Mouse (Mus musculus) midbrain, embryonic 15.5 days (tissue): ENCODE data around the gene Tbc1d10c. TPM values are rescaled to one million over a fixed set of nuclear protein-coding genes. Genes with fewer than 3 reads are reported as not detected.
A peak's percentile ranks its signal among the peaks of the same experiment; 100 is the strongest.

Experiments
- ATAC-seq: fragments of 200-750 bp; cut with Nextera tagmentation; replicated peaks from 2 replicates; pipeline ENCODE4 v1.8.0; 2017; ENCODE audit warnings: moderate TSS enrichment
- H3K27ac ChIP-seq: fragments of 300-500 bp; sonication (generic); 2 replicates; pipeline ENCODE4 v1.5.1; 2015; ENCODE audit warnings: mild to moderate bottlenecking, inconsistent platforms
- H3K27me3 ChIP-seq: fragments of 300-500 bp; sonication (generic); replicated peaks from 2 replicates; pipeline ENCODE4 v1.6.1; 2015; ENCODE audit warnings: inconsistent platforms
- H3K36me3 ChIP-seq: fragments of 300-500 bp; sonication (generic); replicated peaks from 2 replicates; pipeline ENCODE4 v1.6.1; 2015; ENCODE audit warnings: inconsistent platforms
- H3K4me1 ChIP-seq: fragments of 300-500 bp; sonication (generic); 2 replicates; pipeline ENCODE4 v1.6.1; 2015; ENCODE audit warnings: inconsistent platforms
- H3K4me2 ChIP-seq: fragments of 300-500 bp; sonication (generic); 2 replicates; pipeline ENCODE4 v1.6.1; 2015; ENCODE audit warnings: inconsistent platforms, mild to moderate bottlenecking, moderate library complexity
- H3K4me3 ChIP-seq: fragments of 300-500 bp; sonication (generic); 2 replicates; pipeline ENCODE4 v1.5.1; 2015; ENCODE audit warnings: mild to moderate bottlenecking, inconsistent platforms
- H3K9ac ChIP-seq: fragments of 300-500 bp; sonication (generic); 2 replicates; pipeline ENCODE4 v1.6.1; 2015; ENCODE audit warnings: mild to moderate bottlenecking, inconsistent platforms
- H3K9me3 ChIP-seq: fragments of 300-500 bp; sonication (generic); 2 replicates; pipeline ENCODE4 v1.6.1; 2016; ENCODE audit warnings: inconsistent platforms
- WGBS: fragments of 180-500 bp; shearing (Covaris S2); methylation state at CpG from one replicate; pipeline ENCODE4 v1.1.7; 2015; ENCODE audit warnings: mixed read lengths; 5-methylcytosine and 5-hydroxymethylcytosine counted together
- polyA plus RNA-seq: library from polyadenylated mRNA; unstranded; fragments of >200 nt; fragmentation: Nextera tagmentation; extraction: Ambion mirVana; gene quantifications from 2 replicates; pipeline ENCODE4 v1.2.1, GENCODE M21; 2015

Gene Tbc1d10c
- polyA plus RNA-seq, 1 experiment from 2014 or later, result 0.93 TPM

DNA sequence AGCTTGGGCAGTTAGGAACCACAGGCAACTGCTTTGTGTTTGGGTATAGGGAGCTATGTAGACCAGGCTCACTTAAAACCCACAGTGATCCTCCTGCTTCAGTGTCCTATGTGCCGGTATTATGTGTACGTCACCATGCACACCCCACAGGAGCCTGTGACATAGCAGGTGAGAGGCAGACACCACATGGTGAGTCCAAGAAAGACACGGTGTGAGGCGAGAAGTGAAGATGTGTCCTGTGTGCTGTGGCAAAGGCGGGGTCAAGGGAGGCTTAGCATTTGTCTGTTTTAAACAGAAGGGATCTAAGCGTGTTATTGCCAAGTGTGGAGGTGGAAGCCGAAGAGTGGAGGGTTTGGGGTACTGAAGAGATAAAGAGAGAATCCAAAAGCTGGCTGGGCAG is 35.7 kb upstream of the Tbc1d10c start:
- H3K4me3 ChIP-seq, result no peak overlapping the region
- 90% methylated on average over 7 of the region's 7 CpGs for WGBS
- H3K9me3 ChIP-seq, result no peaks in the 10 kb centered on the region
- H3K27ac ChIP-seq, result no peak overlapping the region
- H3K4me2 ChIP-seq, result no peak overlapping the region
- peaks cover 12% of the 10 kb centered on the region; the same call in 1 of the 2 replicates for H3K27me3 ChIP-seq
- no peak for ATAC-seq
- H3K9ac ChIP-seq, result no peak overlapping the region
- peaks cover 4% of the 10 kb centered on the region for H3K4me1 ChIP-seq
- H3K36me3 ChIP-seq, result no peaks in the 10 kb centered on the region

DNA sequence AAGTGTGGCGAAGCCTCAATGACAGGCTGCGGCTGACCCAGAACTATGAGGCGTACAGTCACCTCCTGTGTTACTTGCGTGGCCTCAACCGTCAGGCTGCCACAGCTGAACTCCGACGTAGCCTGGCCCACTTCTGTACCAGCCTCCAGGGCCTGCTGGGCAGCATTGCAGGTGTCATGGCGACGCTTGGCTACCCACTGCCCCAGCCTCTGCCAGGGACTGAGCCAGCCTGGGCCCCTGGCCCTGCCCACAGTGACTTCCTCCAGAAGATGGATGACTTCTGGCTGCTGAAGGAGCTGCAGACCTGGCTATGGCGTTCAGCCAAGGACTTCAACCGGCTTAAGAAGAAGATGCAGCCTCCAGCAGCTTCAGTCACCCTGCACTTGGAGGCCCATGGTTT is 31.1 kb upstream of the Tbc1d10c start:
- H3K4me3 ChIP-seq, result no peak overlapping the region
- no peaks in the 10 kb centered on the region for H3K9me3 ChIP-seq
- H3K9ac ChIP-seq, result no peak overlapping the region
- no peak for ATAC-seq
- H3K4me2 ChIP-seq, result no peak overlapping the region
- peaks cover 1% of the 10 kb centered on the region for H3K27me3 ChIP-seq
- H3K36me3 ChIP-seq, result no peaks in the 10 kb centered on the region
- no peaks in the 10 kb centered on the region for H3K4me1 ChIP-seq
- H3K27ac ChIP-seq, result no peak overlapping the region
- 82% methylated on average over 11 of the region's 11 CpGs for WGBS

DNA sequence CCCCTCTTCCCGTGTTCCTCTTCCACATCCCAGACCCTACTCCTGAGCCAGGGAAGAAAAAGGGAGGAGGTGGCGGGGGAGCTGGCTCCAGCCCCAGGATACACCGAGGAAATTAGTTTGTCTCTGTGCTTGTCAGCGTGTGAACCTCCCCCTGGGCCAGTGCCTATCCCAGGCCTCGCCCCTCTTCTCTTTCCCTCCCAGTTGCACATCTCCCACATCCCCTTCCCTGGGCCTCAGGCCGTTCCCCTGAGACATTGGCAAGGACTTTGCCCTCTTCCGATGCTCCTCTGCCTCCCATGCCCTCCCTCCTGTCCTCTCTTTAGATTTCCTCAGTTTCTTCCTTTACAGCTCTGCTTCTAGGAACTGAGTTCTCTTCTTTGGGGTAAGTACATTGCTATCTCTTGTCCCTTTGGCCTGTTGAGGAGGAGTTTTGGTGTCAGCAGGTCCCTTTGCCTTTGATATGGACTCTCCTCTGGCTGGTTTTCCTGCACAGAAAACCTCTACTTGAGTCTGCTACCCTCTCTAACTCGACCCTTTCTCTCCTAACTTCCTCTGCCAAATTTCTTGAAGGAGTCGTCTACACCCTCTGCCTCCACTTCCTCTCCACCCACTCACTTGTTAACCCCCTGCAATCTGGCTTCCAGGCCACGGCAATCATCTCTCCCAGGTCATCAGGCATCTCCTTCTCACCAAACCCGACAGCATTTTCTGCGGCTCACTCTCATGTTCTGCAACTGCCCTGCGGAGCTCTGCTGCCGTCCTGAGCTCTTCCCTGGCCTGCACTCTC is 30.1 kb upstream of the Tbc1d10c start:
- 45% methylated on average over 14 of the region's 14 CpGs for WGBS
- Histone ChIP-seq H3K27me3 (peaks cover 9% of the 10 kb centered on the region), H3K9ac (no peak overlapping the region)

DNA sequence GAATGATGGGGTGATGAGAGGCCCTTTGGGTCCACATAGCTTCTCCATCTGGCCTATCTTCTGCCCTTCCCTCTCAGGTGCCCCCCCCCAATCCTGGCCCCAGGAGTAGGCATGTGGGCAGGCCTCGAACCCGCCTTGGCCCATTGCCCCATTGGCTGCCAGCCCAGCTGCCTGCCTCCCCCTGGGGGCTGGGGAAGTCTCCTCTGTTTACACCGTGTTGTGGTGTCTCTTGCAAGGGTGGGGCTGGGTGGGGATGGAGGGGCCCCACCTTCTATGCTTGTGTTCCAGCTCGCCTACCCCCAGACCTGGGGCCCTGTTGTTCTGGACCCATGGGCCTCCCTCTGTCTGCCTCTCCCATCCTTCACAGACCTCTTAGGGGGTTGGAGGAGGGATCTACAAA is 29.3 kb upstream of the Tbc1d10c start:
- Histone ChIP-seq H3K4me3 (no peak overlapping the region), H3K4me2 (no peak overlapping the region), H3K36me3 (no peaks in the 10 kb centered on the region), H3K9me3 (no peaks in the 10 kb centered on the region), H3K4me1 (peaks cover 5% of the 10 kb centered on the region), H3K9ac (no peak overlapping the region), H3K27me3 (peaks cover 13% of the 10 kb centered on the region), H3K27ac (no peak overlapping the region)
- ATAC-seq, result no peak
- 59% methylated on average over 4 of the region's 4 CpGs for WGBS

More for the DNA sequence above, 30.1 kb upstream of the Tbc1d10c start:
- Histone ChIP-seq H3K27ac (no peak overlapping the region), H3K4me3 (no peak overlapping the region), H3K4me2 (no peak overlapping the region), H3K4me1 (peaks cover 2% of the 10 kb centered on the region; the same call in 1 of the 2 replicates), H3K36me3 (no peaks in the 10 kb centered on the region), H3K9me3 (no peaks in the 10 kb centered on the region)
- no peak for ATAC-seq

DNA sequence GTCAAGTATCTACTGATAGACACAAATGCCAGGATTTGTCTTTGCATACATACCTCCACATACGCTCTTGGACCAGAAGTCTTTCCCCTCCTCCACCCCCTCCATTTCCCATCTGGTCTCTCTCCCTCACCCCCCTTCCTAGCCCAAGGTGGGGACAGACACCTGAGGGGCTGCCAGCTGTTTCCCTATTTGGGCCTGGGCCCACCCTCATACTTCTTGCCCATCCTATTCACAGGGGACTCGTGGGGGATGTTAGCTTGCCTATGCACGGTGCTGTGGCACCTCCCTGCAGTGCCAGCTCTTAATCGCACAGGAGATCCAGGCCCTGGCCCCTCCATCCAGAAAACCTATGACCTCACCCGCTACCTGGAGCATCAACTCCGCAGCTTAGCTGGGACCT is 28.9 kb upstream of the Tbc1d10c start:
- no peaks in the 10 kb centered on the region for H3K9me3 ChIP-seq
- no peak overlapping the region for H3K27ac ChIP-seq
- peaks cover 10% of the 10 kb centered on the region for H3K4me1 ChIP-seq
- H3K36me3 ChIP-seq, result no peaks in the 10 kb centered on the region
- no peak overlapping the region for H3K4me3 ChIP-seq
- H3K27me3 ChIP-seq, result peaks cover 13% of the 10 kb centered on the region
- no peak for ATAC-seq
- H3K9ac ChIP-seq, result no peak overlapping the region
- H3K4me2 ChIP-seq, result no peak overlapping the region
- 81% methylated on average over 6 of the region's 6 CpGs for WGBS

DNA sequence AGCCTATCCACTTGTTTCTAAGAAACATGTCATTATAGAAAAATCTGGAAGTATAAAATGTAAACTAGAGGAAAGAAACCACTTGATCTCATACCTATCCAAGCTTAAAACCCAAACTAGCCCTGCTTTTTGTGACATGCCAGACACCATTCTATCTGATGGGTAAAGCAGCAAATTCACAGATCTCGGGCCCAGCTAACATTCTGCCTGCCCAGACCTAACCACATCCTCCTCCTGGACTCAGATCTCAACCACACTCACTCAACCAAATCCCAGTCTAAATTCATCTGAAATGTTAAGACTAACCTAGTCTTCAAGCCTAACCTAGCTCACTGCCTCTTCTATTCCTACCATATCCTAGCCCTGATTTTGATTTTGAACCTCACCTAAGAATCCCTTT is 27.7 kb upstream of the Tbc1d10c start:
- Histone ChIP-seq H3K9ac (no peak overlapping the region), H3K27ac (no peak overlapping the region), H3K4me2 (no peak overlapping the region), H3K36me3 (no peaks in the 10 kb centered on the region), H3K9me3 (no peaks in the 10 kb centered on the region), H3K27me3 (peaks cover 19% of the 10 kb centered on the region), H3K4me3 (no peak overlapping the region), H3K4me1 (peaks cover 21% of the 10 kb centered on the region)
- ATAC-seq, result no peak
- WGBS, result 79% methylated on average over 1 of the region's 1 CpGs

DNA sequence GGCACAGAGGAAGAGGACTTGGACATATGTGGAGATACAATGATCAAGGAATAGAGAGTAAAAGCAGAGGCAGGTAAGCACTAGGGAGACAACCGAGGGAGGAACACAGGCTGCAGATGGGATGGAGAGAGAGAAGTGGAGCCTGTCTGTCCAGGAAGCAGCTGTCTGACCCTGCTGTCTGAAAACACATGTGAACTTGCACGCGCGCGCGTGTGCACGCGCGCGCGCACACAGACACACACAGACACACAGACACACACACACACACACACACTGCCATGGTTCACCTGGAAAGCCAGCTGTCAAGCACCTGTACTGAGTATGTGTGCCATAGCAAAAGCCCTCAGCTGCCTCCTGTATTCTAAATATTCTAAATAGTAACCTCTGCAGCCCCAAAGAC is 27.2 kb upstream of the Tbc1d10c start:
- H3K27me3 ChIP-seq, result peaks cover 24% of the 10 kb centered on the region
- no peak overlapping the region for H3K27ac ChIP-seq
- H3K4me3 ChIP-seq, result no peak overlapping the region
- no peaks in the 10 kb centered on the region for H3K9me3 ChIP-seq
- peaks cover 24% of the 10 kb centered on the region for H3K4me1 ChIP-seq
- no peak overlapping the region for H3K9ac ChIP-seq
- no peak for ATAC-seq
- H3K4me2 ChIP-seq, result no peak overlapping the region
- 93% methylated on average over 11 of the region's 11 CpGs for WGBS
- no peaks in the 10 kb centered on the region for H3K36me3 ChIP-seq

DNA sequence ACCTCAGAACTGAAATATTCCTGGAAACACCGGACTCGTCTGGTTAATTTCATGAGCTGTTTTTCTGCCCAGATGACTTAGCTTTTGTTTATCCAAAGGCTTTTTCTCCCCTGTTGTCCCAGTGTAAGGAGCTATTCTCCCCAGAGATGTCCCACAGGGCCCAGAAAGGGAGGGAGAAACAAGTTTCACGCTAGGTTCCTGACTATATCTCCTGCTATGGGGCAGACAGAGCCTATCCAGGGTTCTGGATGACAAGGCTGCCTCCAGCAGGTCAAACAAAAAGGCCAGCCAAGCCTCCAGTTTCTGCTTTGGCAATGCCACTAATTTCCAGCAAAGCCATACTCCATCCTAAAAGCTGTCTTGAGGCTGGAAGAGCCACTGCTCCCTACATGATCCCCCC is 26.8 kb upstream of the Tbc1d10c start:
- Histone ChIP-seq H3K4me3 (no peak overlapping the region), H3K4me2 (no peak overlapping the region), H3K36me3 (no peaks in the 10 kb centered on the region), H3K4me1 (peaks cover 24% of the 10 kb centered on the region), H3K9ac (no peak overlapping the region), H3K27me3 (peaks cover 28% of the 10 kb centered on the region), H3K27ac (no peak overlapping the region), H3K9me3 (no peaks in the 10 kb centered on the region)
- ATAC-seq, result no peak
- WGBS, result 42% methylated on average over 3 of the region's 3 CpGs

DNA sequence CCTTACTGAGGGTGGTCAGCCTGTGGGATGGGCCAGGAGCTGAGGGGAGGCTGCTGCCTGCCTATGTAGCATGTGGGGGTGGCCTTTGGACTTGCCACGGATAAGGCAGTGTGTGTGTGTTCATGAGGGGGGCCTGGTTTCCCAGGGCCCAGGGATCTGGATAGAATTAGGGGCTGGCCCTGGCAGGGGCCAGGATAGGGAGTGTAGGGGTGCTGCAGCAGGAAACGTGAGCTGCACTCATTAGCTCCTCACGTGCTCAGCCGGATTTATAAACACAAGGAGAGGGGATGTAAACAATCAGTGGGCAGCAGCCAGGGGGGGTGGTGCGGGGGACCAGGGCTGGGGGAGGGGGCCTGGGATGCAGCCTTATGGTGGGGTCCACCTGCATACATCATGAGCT is 26.1 kb upstream of the Tbc1d10c start:
- Histone ChIP-seq H3K4me3 (no peak overlapping the region), H3K27ac (no peak overlapping the region), H3K4me1 (peaks cover 24% of the 10 kb centered on the region), H3K36me3 (no peaks in the 10 kb centered on the region), H3K9ac (no peak overlapping the region), H3K9me3 (no peaks in the 10 kb centered on the region), H3K27me3 (peaks cover 33% of the 10 kb centered on the region), H3K4me2 (no peak overlapping the region)
- ATAC-seq, result no peak
- 14% methylated on average over 5 of the region's 5 CpGs for WGBS

DNA sequence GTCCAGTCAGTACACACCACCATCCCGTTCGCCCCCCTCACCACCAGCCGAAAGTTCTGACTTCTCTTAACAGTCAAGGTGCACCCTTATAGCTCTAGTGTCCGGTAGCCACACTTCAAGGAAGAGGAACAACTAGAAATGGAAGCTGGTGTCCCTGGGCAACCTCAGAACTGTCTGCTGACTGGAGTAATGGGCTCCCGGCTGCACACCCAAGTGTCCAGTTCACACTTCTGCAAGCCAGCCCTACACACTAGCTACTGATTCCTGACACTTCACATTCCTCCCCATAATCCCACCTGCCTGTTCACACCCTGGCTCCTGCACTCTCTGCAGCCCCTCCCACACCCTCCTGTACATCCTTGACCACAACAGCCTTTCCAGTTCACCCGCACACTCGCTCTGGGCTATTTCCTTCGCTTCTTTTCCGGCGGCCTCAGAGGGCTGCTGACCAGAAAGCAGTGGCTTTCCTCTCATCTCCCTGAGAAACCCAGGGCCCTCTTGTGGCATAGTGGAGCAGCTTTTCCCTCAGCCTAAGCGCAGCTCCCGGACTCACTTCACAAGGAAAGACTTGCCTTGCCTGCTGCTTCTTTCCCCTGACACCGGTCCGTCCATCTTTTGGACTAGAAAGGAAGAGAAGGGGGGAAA is 25.1 kb upstream of the Tbc1d10c start:
- ATAC-seq, result no peak
- no peaks in the 10 kb centered on the region for H3K9me3 ChIP-seq
- peaks cover 24% of the 10 kb centered on the region for H3K4me1 ChIP-seq
- no peaks in the 10 kb centered on the region for H3K36me3 ChIP-seq
- no peak overlapping the region for H3K4me3 ChIP-seq
- WGBS, result 23% methylated on average over 14 of the region's 14 CpGs
- peaks cover 42% of the 10 kb centered on the region for H3K27me3 ChIP-seq
- peak overlapping the region; percentile 17; the same call in 1 of the 2 replicates for H3K4me2 ChIP-seq
- no peak overlapping the region for H3K9ac ChIP-seq
- no peak overlapping the region for H3K27ac ChIP-seq

DNA sequence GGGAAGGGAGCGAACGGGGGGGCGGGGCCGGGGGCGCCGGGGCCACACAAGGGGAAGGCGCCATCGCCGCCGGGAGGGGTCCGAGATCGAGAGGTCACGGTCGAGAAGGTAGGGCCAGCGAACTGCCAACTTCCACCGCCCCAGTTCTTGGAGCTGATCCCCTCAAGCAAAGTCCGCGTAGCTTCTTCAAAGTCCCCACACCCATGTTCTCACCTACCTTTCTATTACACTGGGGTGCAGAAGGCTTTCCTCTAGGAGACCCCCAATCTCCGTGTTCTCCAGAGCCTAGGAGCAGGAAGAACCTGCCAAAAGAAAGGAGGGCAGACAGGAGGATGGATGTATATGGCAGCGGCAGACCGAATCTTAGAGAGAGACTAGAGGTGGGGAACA is 24.4 kb upstream of the Tbc1d10c start:
- H3K4me1 ChIP-seq, result peaks cover 24% of the 10 kb centered on the region

DNA sequence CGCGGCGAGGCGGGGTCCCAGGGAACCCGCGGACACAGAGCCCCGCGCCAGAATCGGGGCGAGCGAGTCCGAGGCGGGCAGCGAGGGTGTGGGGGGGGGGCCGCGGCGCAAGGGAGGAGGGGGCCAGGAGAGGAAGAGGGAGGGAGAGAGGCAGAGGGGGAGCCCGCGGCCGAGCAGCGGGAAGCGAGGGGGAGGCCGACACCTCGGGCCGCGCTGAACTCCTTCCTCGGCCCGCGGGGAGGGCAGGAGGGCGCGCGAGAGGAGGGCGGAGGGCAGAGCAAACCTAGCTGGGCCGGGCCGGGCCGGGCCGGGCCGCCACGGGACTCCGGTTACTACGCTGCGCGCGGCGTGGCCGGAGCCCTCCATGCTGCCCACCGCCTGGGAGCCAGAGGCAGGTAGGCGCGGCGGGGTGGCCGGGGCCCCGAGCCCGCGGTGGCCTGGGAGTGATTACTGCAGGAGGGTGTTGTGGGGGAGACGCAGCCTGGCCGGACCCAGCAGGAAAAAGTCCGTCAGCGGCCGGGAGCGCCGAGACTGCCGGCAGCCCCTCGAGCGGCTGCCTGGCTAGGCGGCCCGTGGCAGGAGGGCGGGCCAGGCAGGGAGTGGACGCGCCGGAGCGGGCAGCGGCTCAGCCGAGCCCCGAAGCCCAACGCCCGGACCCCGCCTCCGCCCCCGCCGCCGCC is 23.8 kb upstream of the Tbc1d10c start:
- H3K9me3 ChIP-seq, result no peaks in the 10 kb centered on the region
- H3K36me3 ChIP-seq, result no peaks in the 10 kb centered on the region
- peak overlapping the region; percentile 48 for H3K4me3 ChIP-seq
- H3K4me1 ChIP-seq, result peaks cover 24% of the 10 kb centered on the region
- H3K9ac ChIP-seq, result peak overlapping the region; percentile 42
- 0% methylated on average over 55 of the region's 81 CpGs for WGBS
- H3K27ac ChIP-seq, result no peak overlapping the region
- H3K27me3 ChIP-seq, result peaks cover 45% of the 10 kb centered on the region
- H3K4me2 ChIP-seq, result peak overlapping the region; percentile 96
- peak; percentile 51; the same call in 1 of the 2 replicates for ATAC-seq

More for the DNA sequence above, 24.4 kb upstream of the Tbc1d10c start:
- Histone ChIP-seq H3K9me3 (no peaks in the 10 kb centered on the region), H3K4me2 (peak overlapping the region; percentile 96), H3K9ac (peak overlapping the region; percentile 42), H3K27ac (no peak overlapping the region), H3K36me3 (no peaks in the 10 kb centered on the region), H3K27me3 (peaks cover 45% of the 10 kb centered on the region), H3K4me3 (peak overlapping the region; percentile 48)
- 4% methylated on average over 16 of the region's 21 CpGs for WGBS
- no peak for ATAC-seq
